Mouse (Mus musculus): ENCODE measurements around the gene Papolb.

- no peak for TF ChIP-seq CTCF (IDR thresholded peaks at IDR 0.05; ENCODE audit: low read depth)
- no peak for TF ChIP-seq EP300 (optimal IDR thresholded peaks at IDR 0.05)
These were observed 51.8 kb downstream of the Papolb start for GRCm38 (mm10) chr5:142477866-142478615.
